Mouse (Mus musculus) thymus, adult 2 months (tissue): Measurements from ENCODE around the gene Hpgd. TPM values are rescaled to one million over a fixed set of nuclear protein-coding genes. Genes with fewer than 3 reads are reported as not detected.

ENCODE experiments used
- DNase-seq: peaks from one replicate; pipeline ENCODE4 v3.0.0; 2021
- H3K27ac ChIP-seq: fragments of 200-500 bp; 2 replicates; pipeline ENCODE4 v1.5.1; 2012; ENCODE audit warnings: low read length, control low read depth; ENCODE audit not compliant: control insufficient read depth, insufficient read depth
- H3K27me3 ChIP-seq: fragments of 200-500 bp; 2 replicates; pipeline ENCODE4 v1.6.1; 2012; ENCODE audit warnings: mild to moderate bottlenecking, low read length, moderate library complexity, mixed read lengths; ENCODE audit not compliant: control insufficient read depth, insufficient read depth
- H3K36me3 ChIP-seq: fragments of 200-500 bp; 2 replicates; pipeline ENCODE4 v1.6.1; 2012; ENCODE audit warnings: mild to moderate bottlenecking, low read length, moderate library complexity; ENCODE audit not compliant: control insufficient read depth, insufficient read depth
- H3K4me1 ChIP-seq: fragments of 200-500 bp; replicated peaks from 2 replicates; pipeline ENCODE4 v1.6.1; 2012; ENCODE audit warnings: low read length; ENCODE audit not compliant: control insufficient read depth, insufficient read depth
- H3K4me3 ChIP-seq: fragments of 200-500 bp; 2 replicates; pipeline ENCODE4 v1.5.1; 2012; ENCODE audit warnings: mild to moderate bottlenecking, low read length, control low read depth, moderate library complexity; ENCODE audit not compliant: control insufficient read depth, insufficient read depth
- CTCF ChIP-seq: fragments of 200-500 bp; IDR thresholded peaks from 2 replicates; pipeline ENCODE4 v1.5.1; 2012; ENCODE audit warnings: mild to moderate bottlenecking, control low read depth, low read length, moderate library complexity, borderline replicate concordance; ENCODE audit not compliant: control insufficient read depth, poor library complexity, insufficient read depth; ENCODE audit errors: extremely low read depth
- POLR2A ChIP-seq: fragments of 200-500 bp; IDR thresholded peaks from 2 replicates; pipeline ENCODE4 v1.6.1; 2012; ENCODE audit warnings: mild to moderate bottlenecking, low read length, control low read depth, moderate library complexity; ENCODE audit not compliant: control insufficient read depth, poor library complexity, insufficient read depth; ENCODE audit errors: extremely low read depth
- WGBS: fragments of 180-500 bp; shearing (Covaris S2); methylation state at CpG from one replicate; pipeline ENCODE4 v1.1.7; 2018; 5-methylcytosine and 5-hydroxymethylcytosine counted together
- polyA plus RNA-seq: library from polyadenylated mRNA; depleted of rRNA; stranded (reverse); fragments of >200 nt; gene quantifications from 2 replicates; pipeline ENCODE4 v1.2.3, GENCODE M21; 2012

Gene Hpgd
- polyA plus RNA-seq, 1 experiment: 21.1 TPM

GRCm38 (mm10) chr8:56277810-56278528 is 16.4 kb upstream of the Hpgd start:
- DNase-seq: no peak
- H3K27ac ChIP-seq: no peak overlapping the region
- 73% methylated on average over 7 of the region's 9 CpGs for WGBS
- no peaks in the 10 kb centered on the region for H3K27me3 ChIP-seq
- H3K4me1 ChIP-seq: no peaks in the 10 kb centered on the region
- H3K36me3 ChIP-seq: no peaks in the 10 kb centered on the region
- TF ChIP-seq CTCF (no peak), POLR2A (no peak)
- no peak overlapping the region for H3K4me3 ChIP-seq

GRCm38 (mm10) chr8:56278545-56279063 is 15.8 kb upstream of the Hpgd start:
- H3K36me3 ChIP-seq: no peaks in the 10 kb centered on the region
- no peaks in the 10 kb centered on the region for H3K27me3 ChIP-seq
- no peak overlapping the region for H3K4me3 ChIP-seq
- H3K27ac ChIP-seq: no peak overlapping the region
- DNase-seq: no peak
- no peak for TF ChIP-seq POLR2A
- no peak for TF ChIP-seq CTCF
- H3K4me1 ChIP-seq: no peaks in the 10 kb centered on the region
- WGBS: 90% methylated on average over 2 of the region's 2 CpGs

- Histone ChIP-seq H3K4me1 (no peaks in the 10 kb centered on the region), H3K27ac (no peak overlapping the region), H3K36me3 (no peaks in the 10 kb centered on the region), H3K27me3 (no peaks in the 10 kb centered on the region), H3K4me3 (no peak overlapping the region)
- WGBS: 87% methylated on average over 1 of the region's 1 CpGs
- no peak for DNase-seq
- no peak for TF ChIP-seq CTCF
- TF ChIP-seq POLR2A: no peak
Measured at GRCm38 (mm10) chr8:56283936-56284335, 10.4 kb upstream of the Hpgd start.

- Histone ChIP-seq H3K36me3 (no peaks in the 10 kb centered on the region), H3K27me3 (no peaks in the 10 kb centered on the region), H3K4me1 (no peaks in the 10 kb centered on the region), H3K4me3 (no peak overlapping the region), H3K27ac (no peak overlapping the region)
- WGBS: 60% methylated on average over 3 of the region's 3 CpGs
- DNase-seq: no peak
- TF ChIP-seq CTCF (no peak), POLR2A (no peak)
Measured at GRCm38 (mm10) chr8:56284957-56285356, 9.4 kb upstream of the Hpgd start.

- no peak overlapping the region for H3K4me3 ChIP-seq
- no peak for DNase-seq
- 92% methylated on average over 2 of the region's 2 CpGs for WGBS
Measured at GRCm38 (mm10) chr8:56286717-56287116, 7.7 kb upstream of the Hpgd start.

GRCm38 (mm10) chr8:56287370-56288072 is 6.9 kb upstream of the Hpgd start:
- Histone ChIP-seq H3K4me3 (no peak overlapping the region), H3K27me3 (no peaks in the 10 kb centered on the region), H3K27ac (no peak overlapping the region), H3K36me3 (no peaks in the 10 kb centered on the region), H3K4me1 (no peaks in the 10 kb centered on the region)
- WGBS: 88% methylated on average over 7 of the region's 7 CpGs
- DNase-seq: no peak
- no peak for TF ChIP-seq CTCF
- TF ChIP-seq POLR2A: no peak

More at GRCm38 (mm10) chr8:56286717-56287116, 7.7 kb upstream of the Hpgd start:
- TF ChIP-seq POLR2A (no peak), CTCF (no peak)
- Histone ChIP-seq H3K4me1 (no peaks in the 10 kb centered on the region), H3K36me3 (no peaks in the 10 kb centered on the region), H3K27ac (no peak overlapping the region), H3K27me3 (no peaks in the 10 kb centered on the region)

GRCm38 (mm10) chr8:56292318-56292717 is 2.1 kb upstream of the Hpgd start:
- Histone ChIP-seq H3K36me3 (no peaks in the 10 kb centered on the region), H3K27ac (no peak overlapping the region), H3K4me1 (no peaks in the 10 kb centered on the region), H3K27me3 (no peaks in the 10 kb centered on the region), H3K4me3 (no peak overlapping the region)
- DNase-seq: no peak
- TF ChIP-seq CTCF: no peak
- no peak for TF ChIP-seq POLR2A
- 85% methylated on average over 7 of the region's 7 CpGs for WGBS
